Mouse (Mus musculus) embryonic fibroblast, embryonic 13.5 days (primary cell): ENCODE measurements around the gene Tmem33.

Experiments used
- CTCF ChIP-seq: IDR thresholded peaks from 2 replicates; pipeline ENCODE4 v1.5.1; 2011; ENCODE audit warnings: mild to moderate bottlenecking, control low read depth, low read length, moderate library complexity, borderline replicate concordance; ENCODE audit not compliant: insufficient read depth
- POLR2A ChIP-seq: IDR thresholded peaks from 2 replicates; pipeline ENCODE4 v1.6.1; 2011; ENCODE audit warnings: low read depth, mild to moderate bottlenecking, control low read depth, low read length, moderate library complexity

DNA sequence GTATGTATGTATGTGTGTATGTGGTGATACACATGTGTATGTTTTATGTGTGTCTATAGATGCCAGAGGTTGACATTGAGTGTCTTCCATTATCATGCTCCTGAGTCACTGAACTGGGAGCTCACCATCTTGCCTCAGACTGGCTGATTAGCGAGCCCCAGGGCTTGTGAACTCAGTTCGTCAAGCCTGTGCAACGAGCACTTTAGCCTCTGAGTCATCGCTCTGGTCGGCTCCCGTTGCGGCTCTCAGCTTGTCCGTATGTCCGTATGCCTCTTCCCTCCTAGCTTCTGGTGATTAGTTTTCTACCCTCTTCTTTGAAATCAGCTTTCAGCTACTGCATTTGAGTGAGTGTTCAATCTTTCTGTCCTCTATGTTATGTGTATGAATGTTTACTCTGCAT lies 19.0 kb downstream of the Tmem33 start:
- TF ChIP-seq CTCF (no peak), POLR2A (no peak)
